18 mouse cellular contexts compared by ENCODE assay signal in genomic region chr6:42355366-42355765, GRCm38 (mm10). TPM values are rescaled to one million over a fixed set of nuclear protein-coding genes. Genes with fewer than 3 reads are reported as not detected.
"Had no signal": no experiment of that assay in that cellular context is flagged by ENCODE, and none has a peak within 500 bp of the region (broad histone marks: within the 10 kb centered on the region; RNA-seq: fewer than 3 reads in every experiment).

No protein-coding gene starts in this region.

- H3K4me2 ChIP-seq: neural tube, embryonic 13.5 days had no signal

- H3K27me3 ChIP-seq: neural tube, embryonic 13.5 days had no signal

- H3K9ac ChIP-seq: neural tube, embryonic 13.5 days had no signal

- DNase-seq: midbrain, embryonic 14.5 days; retina, postnatal 1 day; right cerebral cortex, postnatal 4 days; spleen, adult 18-20 months; thymus, adult 18-20 months; thymus, postnatal 14 days had no signal

- H3K9me3 ChIP-seq: limb, embryonic 10.5 days; neural tube, embryonic 13.5 days had no signal

- H3K4me3 ChIP-seq: left cerebral cortex, adult 2 months; limb, embryonic 10.5 days; neural tube, embryonic 13.5 days had no signal

- H3K27ac ChIP-seq: left cerebral cortex, adult 2 months; limb, embryonic 10.5 days; neural tube, embryonic 13.5 days had no signal

RNA-seq across cellular contexts. Expression of gene Epha1, which starts 17.7 kb away (rescaled TPM):
- total RNA-seq: monocyte, adult 5-6 weeks had no signal
- polyA plus RNA-seq: macrophage had no signal

RNA-seq across cellular contexts. Expression of gene Fam131b, which starts 30.9 kb away (rescaled TPM):
- total RNA-seq: monocyte, adult 5-6 weeks had no signal
- polyA plus RNA-seq: liver, embryonic 16.5 days; macrophage had no signal

RNA-seq across cellular contexts. Expression of gene Tas2r143, which starts 44.7 kb away (rescaled TPM):
- total RNA-seq: layer of hippocampus, postnatal 25 days; left cerebral cortex, adult 2 months; left cerebral cortex, postnatal 14 days had no signal
- polyA plus RNA-seq: kidney, embryonic 16.5 days; limb, embryonic 10.5 days; liver, embryonic 11.5 days; liver, embryonic 16.5 days; lung, embryonic 16.5 days; macrophage; midbrain, embryonic 14.5 days; neural tube, embryonic 13.5 days; stomach, embryonic 14.5 days had no signal

RNA-seq across cellular contexts. Expression of gene Tas2r135, which starts 49.9 kb away (rescaled TPM):
- total RNA-seq: layer of hippocampus, postnatal 25 days; left cerebral cortex, adult 2 months; left cerebral cortex, postnatal 14 days; monocyte, adult 5-6 weeks had no signal
- polyA plus RNA-seq: kidney, embryonic 16.5 days; limb, embryonic 10.5 days; liver, embryonic 11.5 days; liver, embryonic 16.5 days; lung, embryonic 16.5 days; macrophage; midbrain, embryonic 14.5 days; neural tube, embryonic 13.5 days; stomach, embryonic 14.5 days had no signal
